Mouse (Mus musculus) heart, embryonic 10.5 days (tissue): ENCODE results near the gene Flrt3. TPM values are rescaled to one million over a fixed set of nuclear protein-coding genes. Genes with fewer than 3 reads are reported as not detected.

Experiments used
- DNase-seq: peaks from one replicate; pipeline ENCODE4 v3.0.0-alpha.2; 2017; ENCODE audit warnings: low spot score
- H3K27ac ChIP-seq: fragments of 300-500 bp; sonication (generic); 2 replicates; pipeline ENCODE4 v1.5.1; 2016; ENCODE audit warnings: mild to moderate bottlenecking
- H3K27me3 ChIP-seq: fragments of 300-500 bp; sonication (generic); 2 replicates; pipeline ENCODE4 v1.6.1; 2016; ENCODE audit warnings: mild to moderate bottlenecking; ENCODE audit not compliant: poor library complexity, insufficient read depth, severe bottlenecking
- H3K36me3 ChIP-seq: fragments of 300-500 bp; sonication (generic); 2 replicates; pipeline ENCODE4 v1.6.1; 2016; ENCODE audit warnings: mild to moderate bottlenecking, moderate library complexity
- H3K4me1 ChIP-seq: fragments of 300-500 bp; sonication (generic); 2 replicates; pipeline ENCODE4 v1.6.1; 2016; ENCODE audit warnings: mild to moderate bottlenecking
- H3K4me3 ChIP-seq: fragments of 300-500 bp; sonication (generic); 2 replicates; pipeline ENCODE4 v1.5.1; 2016; ENCODE audit warnings: mild to moderate bottlenecking, moderate library complexity
- H3K9me3 ChIP-seq: fragments of 300-500 bp; sonication (generic); 2 replicates; pipeline ENCODE4 v1.6.1; 2016; ENCODE audit warnings: mild to moderate bottlenecking, moderate library complexity
- WGBS: fragments of 180-500 bp; shearing (Covaris S2); methylation state at CpG from one replicate; pipeline ENCODE4 v1.1.7; 2016; 5-methylcytosine and 5-hydroxymethylcytosine counted together
- polyA plus RNA-seq: library from polyadenylated mRNA; unstranded; fragments of >200 nt; fragmentation: Nextera tagmentation; extraction: Ambion mirVana; gene quantifications from 2 replicates; pipeline ENCODE4 v1.2.1, GENCODE M21; 2016

The Flrt3 gene
- polyA plus RNA-seq, 1 experiment from 2014 or later, result 64.3 TPM

GRCm38 (mm10) chr2:140673466-140673865 is 2.2 kb upstream of the Flrt3 start:
- WGBS, result 77% methylated on average over 5 of the region's 5 CpGs

GRCm38 (mm10) chr2:140670457-140670856 is 812 bp downstream of the Flrt3 start:
- no peaks in the 10 kb centered on the region for H3K36me3 ChIP-seq
- peak; percentile 81 for DNase-seq
- peaks cover 3% of the 10 kb centered on the region; the same call in 1 of the 2 replicates for H3K27me3 ChIP-seq
- WGBS, result under 1% methylated on average over 12 of the region's 12 CpGs
- peak overlapping the region; percentile 69 for H3K4me3 ChIP-seq
- H3K27ac ChIP-seq, result peak overlapping the region; percentile 86
- H3K4me1 ChIP-seq, result peaks cover 9% of the 10 kb centered on the region
- no peaks in the 10 kb centered on the region for H3K9me3 ChIP-seq

More at GRCm38 (mm10) chr2:140673466-140673865, 2.2 kb upstream of the Flrt3 start:
- H3K4me1 ChIP-seq, result peaks cover 9% of the 10 kb centered on the region
- no peak for DNase-seq
- H3K4me3 ChIP-seq, result no peak overlapping the region
- peaks cover 3% of the 10 kb centered on the region; the same call in 1 of the 2 replicates for H3K27me3 ChIP-seq
- H3K9me3 ChIP-seq, result no peaks in the 10 kb centered on the region
- no peaks in the 10 kb centered on the region for H3K36me3 ChIP-seq
- no peak overlapping the region for H3K27ac ChIP-seq

- H3K27ac ChIP-seq, result 0 out of 2 replicates have a peak overlapping the region, but pooled peaks have one; percentile 16
- H3K4me3 ChIP-seq, result peak overlapping the region; percentile 69
Measured at GRCm38 (mm10) chr2:140669786-140670185, 1.5 kb downstream of the Flrt3 start.

GRCm38 (mm10) chr2:140669081-140669480 is 2.2 kb downstream of the Flrt3 start:
- peaks cover under 1% of the 10 kb centered on the region; the same call in 1 of the 2 replicates for H3K27me3 ChIP-seq
- H3K27ac ChIP-seq, result peak overlapping the region; percentile 42; the same call in 1 of the 2 replicates
- H3K36me3 ChIP-seq, result no peaks in the 10 kb centered on the region
- H3K4me1 ChIP-seq, result peaks cover 9% of the 10 kb centered on the region
- no peaks in the 10 kb centered on the region for H3K9me3 ChIP-seq
- WGBS, result 53% methylated on average over 2 of the region's 2 CpGs
- H3K4me3 ChIP-seq, result peak overlapping the region; percentile 69
- no peak for DNase-seq

More at GRCm38 (mm10) chr2:140669786-140670185, 1.5 kb downstream of the Flrt3 start:
- WGBS, result 35% methylated on average over 2 of the region's 2 CpGs
- H3K27me3 ChIP-seq, result peaks cover 3% of the 10 kb centered on the region; the same call in 1 of the 2 replicates
- DNase-seq, result no peak
- no peaks in the 10 kb centered on the region for H3K36me3 ChIP-seq
- H3K4me1 ChIP-seq, result peaks cover 9% of the 10 kb centered on the region
- H3K9me3 ChIP-seq, result no peaks in the 10 kb centered on the region

GRCm38 (mm10) chr2:140668311-140668710 is 3.0 kb downstream of the Flrt3 start:
- H3K4me1 ChIP-seq, result peaks cover 9% of the 10 kb centered on the region
- peaks cover under 1% of the 10 kb centered on the region; the same call in 1 of the 2 replicates for H3K36me3 ChIP-seq
- 6% methylated on average over 8 of the region's 8 CpGs for WGBS
- no peaks in the 10 kb centered on the region for H3K9me3 ChIP-seq
- peak overlapping the region; percentile 69 for H3K4me3 ChIP-seq
- peak overlapping the region; percentile 42; the same call in 1 of the 2 replicates for H3K27ac ChIP-seq
- peak; percentile 90 for DNase-seq
- no peaks in the 10 kb centered on the region for H3K27me3 ChIP-seq

GRCm38 (mm10) chr2:140667261-140668047 is 3.8 kb downstream of the Flrt3 start:
- 65% methylated on average over 13 of the region's 13 CpGs for WGBS
- H3K4me3 ChIP-seq, result peak overlapping the region; percentile 69
- no peaks in the 10 kb centered on the region for H3K9me3 ChIP-seq
- peaks cover 9% of the 10 kb centered on the region for H3K4me1 ChIP-seq
- H3K27me3 ChIP-seq, result no peaks in the 10 kb centered on the region
- no peak for DNase-seq
- H3K36me3 ChIP-seq, result peaks cover 9% of the 10 kb centered on the region
- no peak overlapping the region for H3K27ac ChIP-seq

GRCm38 (mm10) chr2:140666846-140667245 is 4.4 kb downstream of the Flrt3 start:
- DNase-seq, result no peak
- H3K4me1 ChIP-seq, result peaks cover 9% of the 10 kb centered on the region
- no peak overlapping the region for H3K27ac ChIP-seq
- no peaks in the 10 kb centered on the region for H3K27me3 ChIP-seq
- 49% methylated on average over 7 of the region's 7 CpGs for WGBS
- H3K9me3 ChIP-seq, result no peaks in the 10 kb centered on the region
- H3K36me3 ChIP-seq, result peaks cover 10% of the 10 kb centered on the region
- H3K4me3 ChIP-seq, result no peak overlapping the region

GRCm38 (mm10) chr2:140664381-140664780 is 6.9 kb downstream of the Flrt3 start:
- H3K9me3 ChIP-seq, result no peaks in the 10 kb centered on the region
- 82% methylated on average over 4 of the region's 4 CpGs for WGBS

GRCm38 (mm10) chr2:140662673-140663072 is 8.6 kb downstream of the Flrt3 start:
- Histone ChIP-seq H3K27ac (no peak overlapping the region), H3K9me3 (no peaks in the 10 kb centered on the region), H3K4me1 (peaks cover 5% of the 10 kb centered on the region), H3K4me3 (no peak overlapping the region), H3K27me3 (no peaks in the 10 kb centered on the region), H3K36me3 (peaks cover 36% of the 10 kb centered on the region)
- no peak for DNase-seq
- WGBS, result 91% methylated on average over 5 of the region's 5 CpGs

More at GRCm38 (mm10) chr2:140664381-140664780, 6.9 kb downstream of the Flrt3 start:
- no peak overlapping the region for H3K4me3 ChIP-seq
- peaks cover 33% of the 10 kb centered on the region for H3K36me3 ChIP-seq
- peaks cover 9% of the 10 kb centered on the region for H3K4me1 ChIP-seq
- DNase-seq, result no peak
- H3K27me3 ChIP-seq, result no peaks in the 10 kb centered on the region
- no peak overlapping the region for H3K27ac ChIP-seq

- Histone ChIP-seq H3K27me3 (no peaks in the 10 kb centered on the region), H3K36me3 (no peaks in the 10 kb centered on the region; the same call in 1 of the 2 replicates), H3K4me1 (no peaks in the 10 kb centered on the region), H3K9me3 (no peaks in the 10 kb centered on the region), H3K4me3 (no peak overlapping the region), H3K27ac (no peak overlapping the region)
- DNase-seq, result no peak
- WGBS, result 78% methylated on average over 2 of the region's 2 CpGs
Measured at GRCm38 (mm10) chr2:140653978-140654377, 17.3 kb downstream of the Flrt3 start.

GRCm38 (mm10) chr2:140653481-140653880 is 17.8 kb downstream of the Flrt3 start:
- Histone ChIP-seq H3K27ac (no peak overlapping the region), H3K4me3 (no peak overlapping the region), H3K4me1 (no peaks in the 10 kb centered on the region), H3K9me3 (no peaks in the 10 kb centered on the region), H3K27me3 (no peaks in the 10 kb centered on the region), H3K36me3 (no peaks in the 10 kb centered on the region)
- no peak for DNase-seq

- Histone ChIP-seq H3K36me3 (no peaks in the 10 kb centered on the region), H3K9me3 (no peaks in the 10 kb centered on the region), H3K27ac (no peak overlapping the region), H3K4me1 (no peaks in the 10 kb centered on the region), H3K4me3 (no peak overlapping the region), H3K27me3 (no peaks in the 10 kb centered on the region)
- WGBS, result 62% methylated on average over 2 of the region's 2 CpGs
- no peak for DNase-seq
Measured at GRCm38 (mm10) chr2:140621730-140622337, 49.4 kb downstream of the Flrt3 start.

GRCm38 (mm10) chr2:140615451-140615850 is 55.8 kb downstream of the Flrt3 start:
- Histone ChIP-seq H3K27ac (no peak overlapping the region), H3K4me3 (no peak overlapping the region), H3K36me3 (no peaks in the 10 kb centered on the region), H3K9me3 (no peaks in the 10 kb centered on the region), H3K4me1 (no peaks in the 10 kb centered on the region), H3K27me3 (no peaks in the 10 kb centered on the region)
- DNase-seq, result no peak
- WGBS, result 87% methylated on average over 2 of the region's 2 CpGs
